ENCODE assay signal across 15 mouse cellular contexts in the genomic region with DNA sequence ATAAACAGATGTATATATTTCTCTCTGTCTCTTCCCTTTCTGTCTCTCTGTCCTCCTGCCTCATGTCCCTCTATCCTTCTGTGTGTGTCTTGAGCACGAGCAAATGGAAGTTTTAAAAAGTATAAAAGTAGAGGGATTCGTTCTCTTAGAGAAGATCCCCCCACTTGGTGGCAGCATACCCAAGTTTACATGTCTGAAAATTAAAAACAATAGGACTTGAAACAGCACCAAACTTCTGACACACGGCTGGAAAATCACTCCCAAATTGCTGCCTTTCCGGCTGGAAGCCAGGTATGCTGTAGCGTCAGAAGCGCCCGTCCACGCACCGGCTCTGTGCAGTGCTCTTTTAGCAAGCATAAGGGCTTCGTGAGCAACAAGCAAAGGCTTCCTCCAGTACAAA. TPM values are rescaled to one million over a fixed set of nuclear protein-coding genes. Genes with fewer than 3 reads are reported as not detected.
DNase-seq lines count a peak whose midpoint lies in the region; ATAC-seq and TF ChIP-seq lines count a peak whose summit lies in the region.
"Had no signal": no experiment of that assay in that cellular context is flagged by ENCODE, and none has a peak within 500 bp of the region (broad histone marks: within the 10 kb centered on the region; RNA-seq: fewer than 3 reads in every experiment).

No protein-coding gene starts in this region.

- intact Hi-C loops in heart, postnatal 10 days (cut with DNase I): no loop called here

- H3K4me3 ChIP-seq in heart, embryonic 10.5 days: no peak overlapping the region
- no peak overlapping the region for H3K4me3 ChIP-seq in lung, embryonic 16.5 days (ENCODE audit: low read length)
- H3K4me3 ChIP-seq in layer of hippocampus, adult 2 months: peak overlapping the region; percentile 39
- H3K4me3 ChIP-seq in liver, postnatal 0 days (ENCODE audit: low read depth, low read length): no peak overlapping the region
- H3K4me3 ChIP-seq: limb, embryonic 15.5 days; midbrain, embryonic 15.5 days had no signal

- H3K9ac ChIP-seq in lung, embryonic 16.5 days (ENCODE audit: low read length): no peak overlapping the region
- H3K9ac ChIP-seq in liver, postnatal 0 days (replicated peaks): no peak overlapping the region
- H3K9ac ChIP-seq: limb, embryonic 15.5 days; midbrain, embryonic 15.5 days had no signal

- H3K27ac ChIP-seq in heart, embryonic 10.5 days: no peak overlapping the region
- H3K27ac ChIP-seq in lung, embryonic 16.5 days (ENCODE audit: low read length): no peak overlapping the region
- no peak overlapping the region for H3K27ac ChIP-seq in layer of hippocampus, adult 2 months
- no peak overlapping the region for H3K27ac ChIP-seq in liver, postnatal 0 days (ENCODE audit: low read depth)
- H3K27ac ChIP-seq: limb, embryonic 15.5 days; midbrain, embryonic 15.5 days had no signal

- peak; percentile 9 to 11 for DNase-seq in heart, postnatal 10 days
- DNase-seq in heart, embryonic 10.5 days (ENCODE audit: low spot score): no peak
- DNase-seq in lung, postnatal 4 days: no peak
- peak; percentile 24 to 59 for DNase-seq in layer of hippocampus, adult 2 months (ENCODE audit: low spot score in 2 of 2)
- DNase-seq in right cerebral cortex, adult 2 months (ENCODE audit: low spot score in 2 of 2): peak; percentile 57 to 59
- no peak for DNase-seq in liver, postnatal 0 days
- DNase-seq: adrenal gland, postnatal 25 days; cerebellum, postnatal 36 days; heart, postnatal 4 days had no signal

- no peak for ATAC-seq in lung, embryonic 16.5 days (ENCODE audit: low read depth)
- no peak for ATAC-seq in liver, postnatal 0 days
- ATAC-seq: midbrain, embryonic 15.5 days had no signal

- H3K36me3 ChIP-seq in heart, embryonic 10.5 days: no peaks in the 10 kb centered on the region
- no peaks in the 10 kb centered on the region for H3K36me3 ChIP-seq in lung, embryonic 16.5 days (ENCODE audit: control insufficient read depth, insufficient read depth, low read length)
- H3K36me3 ChIP-seq in liver, postnatal 0 days (replicated peaks; ENCODE audit: insufficient read depth, low read length): no peaks in the 10 kb centered on the region
- H3K36me3 ChIP-seq: G1E; limb, embryonic 15.5 days; midbrain, embryonic 15.5 days had no signal

- no peaks in the 10 kb centered on the region for H3K9me3 ChIP-seq in heart, embryonic 10.5 days
- H3K9me3 ChIP-seq in lung, embryonic 16.5 days (ENCODE audit: control insufficient read depth, low read length): no peaks in the 10 kb centered on the region
- no peaks in the 10 kb centered on the region for H3K9me3 ChIP-seq in liver, postnatal 0 days (ENCODE audit: low read length)
- H3K9me3 ChIP-seq: G1E; limb, embryonic 15.5 days; midbrain, embryonic 15.5 days had no signal

- 78% methylated on average over 10 of the region's 10 CpGs for WGBS in heart, embryonic 10.5 days
- 57% methylated on average over 10 of the region's 10 CpGs for WGBS in lung, embryonic 16.5 days
- 73% methylated on average over 10 of the region's 10 CpGs for WGBS in liver, postnatal 0 days (ENCODE audit: insufficient replicate concordance)

- H3K4me1 ChIP-seq in heart, embryonic 10.5 days: no peaks in the 10 kb centered on the region
- no peaks in the 10 kb centered on the region for H3K4me1 ChIP-seq in lung, embryonic 16.5 days (replicated peaks; ENCODE audit: control insufficient read depth, insufficient read depth, low read length)
- H3K4me1 ChIP-seq in liver, postnatal 0 days (ENCODE audit: insufficient read depth): no peaks in the 10 kb centered on the region
- H3K4me1 ChIP-seq: midbrain, embryonic 15.5 days had no signal

- peak overlapping the region; percentile 43 for H3K4me2 ChIP-seq in lung, embryonic 16.5 days (ENCODE audit: low read depth, low read length)
- H3K4me2 ChIP-seq in liver, postnatal 0 days (ENCODE audit: low read depth, low read length): no peak overlapping the region
- H3K4me2 ChIP-seq: limb, embryonic 15.5 days; midbrain, embryonic 15.5 days had no signal

- TF ChIP-seq EP300 in liver, postnatal 0 days (IDR thresholded peaks at IDR 0.05; ENCODE audit: low read depth): no peak

- no peaks in the 10 kb centered on the region for H3K27me3 ChIP-seq in heart, embryonic 10.5 days (ENCODE audit: insufficient read depth, poor library complexity, severe bottlenecking)
- no peaks in the 10 kb centered on the region for H3K27me3 ChIP-seq in lung, embryonic 16.5 days (ENCODE audit: control insufficient read depth, insufficient read depth, low read depth, low read length)
- no peaks in the 10 kb centered on the region for H3K27me3 ChIP-seq in liver, postnatal 0 days (ENCODE audit: insufficient read depth, low read length)
- H3K27me3 ChIP-seq: limb, embryonic 15.5 days; midbrain, embryonic 15.5 days had no signal

- peak; percentile 75 for TF ChIP-seq CTCF in layer of hippocampus, adult 2 months (conservative IDR thresholded peaks at IDR 0.05)
- TF ChIP-seq CTCF in liver, postnatal 0 days (IDR thresholded peaks at IDR 0.05; ENCODE audit: low read depth): no peak

RNA-seq across cellular contexts. Expression of gene 4921539E11Rik, which starts 8.7 kb away (rescaled TPM):
- total RNA-seq in heart, postnatal 10 days (2021): not detected
- polyA plus RNA-seq in heart, embryonic 10.5 days (2016; fragmentation: Nextera tagmentation; extraction: Ambion mirVana): not detected in 2 replicates
- polyA plus RNA-seq in lung, embryonic 16.5 days (2015; fragmentation: Nextera tagmentation; extraction: Ambion mirVana): not detected in 2 replicates
- total RNA-seq in layer of hippocampus, adult 2 months (2021): not detected
- polyA plus RNA-seq in liver, postnatal 0 days (2015; fragmentation: Nextera tagmentation; extraction: Ambion mirVana): not detected in 2 replicates
- total RNA-seq: adrenal gland, postnatal 25 days; heart, postnatal 4 days had no signal
- polyA plus RNA-seq: frontal cortex, adult 2 months; G1E; limb, embryonic 15.5 days; midbrain, embryonic 15.5 days; urinary bladder, adult 2 months had no signal

RNA-seq across cellular contexts. Expression of gene Oma1, which starts 14.3 kb away (rescaled TPM):
- 10 to 100 TPM; 16.4 to 18.0 TPM for total RNA-seq in heart, postnatal 10 days (2021)
- polyA plus RNA-seq in heart, embryonic 10.5 days (2016; fragmentation: Nextera tagmentation; extraction: Ambion mirVana): 22.9 and 23.7 TPM in 2 replicates
- 21.0 and 23.3 TPM in 2 replicates for polyA plus RNA-seq in lung, embryonic 16.5 days (2015; fragmentation: Nextera tagmentation; extraction: Ambion mirVana)
- 10 to 100 TPM in 1 of 2 experiments, 1 to 10 TPM in 1; 8.4 to 10.2 TPM for total RNA-seq in layer of hippocampus, adult 2 months (2021)
- 10.3 and 11.4 TPM in 2 replicates for polyA plus RNA-seq in liver, postnatal 0 days (2015; fragmentation: Nextera tagmentation; extraction: Ambion mirVana)

Comparison
In these comparisons a context has a peak if more than half of its experiments do, and no peak if none do; other contexts are left out.
1. DNase-seq: peak in heart, postnatal 10 days (2 of 2), layer of hippocampus, adult 2 months (2 of 2) and right cerebral cortex, adult 2 months (2 of 2); none in heart, embryonic 10.5 days (single experiment), lung, postnatal 4 days (0 of 2) and liver, postnatal 0 days (single experiment).